Mouse (Mus musculus) hindbrain, embryonic 10.5 days (tissue): ENCODE measurements around the gene Sco1. TPM values are rescaled to one million over a fixed set of nuclear protein-coding genes. Genes with fewer than 3 reads are reported as not detected.

Experiments
- DNase-seq: peaks from one replicate; pipeline ENCODE4 v3.0.0-alpha.2; 2017; ENCODE audit warnings: low spot score
- H3K27ac ChIP-seq: fragments of 300-500 bp; sonication (generic); 2 replicates; pipeline ENCODE4 v1.5.1; 2016; ENCODE audit warnings: mild to moderate bottlenecking, moderate library complexity
- H3K27me3 ChIP-seq: fragments of 300-500 bp; sonication (generic); 2 replicates; pipeline ENCODE4 v1.6.1; 2016; ENCODE audit warnings: mild to moderate bottlenecking; ENCODE audit not compliant: poor library complexity, insufficient read depth, severe bottlenecking
- H3K36me3 ChIP-seq: fragments of 300-500 bp; sonication (generic); 2 replicates; pipeline ENCODE4 v1.6.1; 2016; ENCODE audit warnings: mild to moderate bottlenecking, moderate library complexity
- H3K4me1 ChIP-seq: fragments of 300-500 bp; sonication (generic); replicated peaks from 2 replicates; pipeline ENCODE4 v1.6.1; 2016; ENCODE audit warnings: mild to moderate bottlenecking
- H3K4me3 ChIP-seq: fragments of 300-500 bp; sonication (generic); 2 replicates; pipeline ENCODE4 v1.5.1; 2016; ENCODE audit warnings: mild to moderate bottlenecking, moderate library complexity
- H3K9me3 ChIP-seq: fragments of 300-500 bp; sonication (generic); 2 replicates; pipeline ENCODE4 v1.6.1; 2016; ENCODE audit warnings: mild to moderate bottlenecking, moderate library complexity
- WGBS: fragments of 180-500 bp; shearing (Covaris S2); methylation state at CpG from one replicate; pipeline ENCODE4 v1.1.7; 2016; 5-methylcytosine and 5-hydroxymethylcytosine counted together
- polyA plus RNA-seq: library from polyadenylated mRNA; unstranded; fragments of >200 nt; fragmentation: Nextera tagmentation; extraction: Ambion mirVana; gene quantifications from 2 replicates; pipeline ENCODE4 v1.2.1, GENCODE M21; 2016

Gene Sco1
- polyA plus RNA-seq, 1 experiment from 2014 or later = 18.0 TPM

GRCm38 (mm10) chr11:67098427-67098826 lies 46.0 kb downstream of the Sco1 start:
- Histone ChIP-seq H3K36me3 (no peaks in the 10 kb centered on the region), H3K4me3 (no peak overlapping the region), H3K4me1 (no peaks in the 10 kb centered on the region), H3K9me3 (no peaks in the 10 kb centered on the region), H3K27me3 (peaks cover 14% of the 10 kb centered on the region), H3K27ac (no peak overlapping the region)
- 84% methylated on average over 11 of the region's 11 CpGs for WGBS
- no peak for DNase-seq

DNA sequence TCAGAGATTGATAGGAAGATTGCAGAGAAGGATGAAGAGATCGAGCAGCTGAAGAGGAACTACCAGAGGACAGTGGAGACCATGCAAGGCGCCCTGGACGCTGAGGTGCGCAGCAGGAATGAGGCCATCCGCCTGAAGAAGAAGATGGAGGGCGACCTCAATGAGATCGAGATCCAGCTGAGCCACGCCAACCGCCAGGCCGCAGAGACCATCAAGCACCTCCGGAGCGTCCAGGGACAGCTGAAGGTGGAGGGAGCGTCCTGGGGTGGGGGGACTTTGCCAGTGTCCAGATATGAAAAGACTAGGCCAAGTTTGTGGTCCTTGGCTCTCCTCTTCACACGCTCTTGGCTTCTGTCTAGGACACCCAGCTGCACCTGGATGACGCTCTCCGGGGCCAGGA lies 46.8 kb downstream of the Sco1 start:
- H3K27me3 ChIP-seq = peaks cover 14% of the 10 kb centered on the region
- H3K4me3 ChIP-seq = no peak overlapping the region
- 90% methylated on average over 16 of the region's 16 CpGs for WGBS
- H3K27ac ChIP-seq = no peak overlapping the region
- H3K4me1 ChIP-seq = no peaks in the 10 kb centered on the region
- no peaks in the 10 kb centered on the region for H3K36me3 ChIP-seq
- no peak for DNase-seq
- no peaks in the 10 kb centered on the region for H3K9me3 ChIP-seq

- H3K36me3 ChIP-seq = no peaks in the 10 kb centered on the region
- DNase-seq = no peak
- H3K4me1 ChIP-seq = peaks cover 5% of the 10 kb centered on the region; the same call in 1 of the 2 replicates
- no peaks in the 10 kb centered on the region for H3K9me3 ChIP-seq
- H3K4me3 ChIP-seq = no peak overlapping the region
- H3K27ac ChIP-seq = no peak overlapping the region
- peaks cover 14% of the 10 kb centered on the region for H3K27me3 ChIP-seq
- 36% methylated on average over 6 of the region's 6 CpGs for WGBS
Measured at GRCm38 (mm10) chr11:67100169-67100568, 47.7 kb downstream of the Sco1 start.

DNA sequence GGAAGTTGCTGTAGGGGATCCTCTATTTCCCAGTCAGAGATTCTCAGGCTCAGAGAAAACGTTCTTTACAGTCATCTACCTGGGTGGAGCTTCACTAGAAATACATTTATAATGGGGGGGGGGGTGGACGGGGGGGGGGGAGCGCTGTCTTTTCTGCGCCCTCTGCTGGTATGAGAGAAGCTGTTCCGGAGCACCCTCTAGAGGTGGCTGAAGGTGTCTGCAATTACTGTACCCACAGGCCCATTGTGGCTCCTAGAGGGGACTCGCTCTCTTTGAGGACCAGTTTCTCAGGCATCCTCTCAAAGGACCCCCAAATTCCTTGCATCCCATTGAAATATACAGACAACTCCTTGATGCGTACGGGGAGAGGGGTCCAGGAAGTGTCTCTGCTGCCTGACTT lies 49.2 kb downstream of the Sco1 start:
- Histone ChIP-seq H3K9me3 (no peaks in the 10 kb centered on the region), H3K4me3 (no peak overlapping the region), H3K27ac (no peak overlapping the region), H3K27me3 (peaks cover 14% of the 10 kb centered on the region), H3K4me1 (peaks cover 11% of the 10 kb centered on the region; the same call in 1 of the 2 replicates), H3K36me3 (no peaks in the 10 kb centered on the region)
- no peak for DNase-seq
- 34% methylated on average over 7 of the region's 8 CpGs for WGBS

DNA sequence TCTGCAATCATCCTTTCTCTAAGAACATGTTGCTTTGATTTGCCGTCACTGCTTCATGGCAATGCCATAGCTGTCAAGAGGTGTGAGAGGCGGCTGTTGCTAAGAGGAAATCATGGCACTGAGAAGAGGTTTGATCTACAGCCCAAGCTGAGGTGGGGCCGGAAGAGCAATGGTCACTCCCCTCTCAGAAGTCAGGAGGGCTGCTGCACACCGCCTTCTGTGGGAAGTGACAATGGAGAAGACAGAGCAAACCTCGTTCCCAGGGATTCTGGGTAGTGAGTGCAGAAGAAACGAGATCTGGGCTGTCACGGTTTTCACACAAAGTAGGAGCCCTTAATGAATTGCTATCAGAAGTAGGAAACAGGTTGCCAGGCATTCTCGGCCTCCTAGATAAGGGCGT lies 50.8 kb downstream of the Sco1 start:
- Histone ChIP-seq H3K27me3 (peaks cover 15% of the 10 kb centered on the region), H3K4me3 (no peak overlapping the region), H3K4me1 (peaks cover 11% of the 10 kb centered on the region; the same call in 1 of the 2 replicates), H3K9me3 (no peaks in the 10 kb centered on the region), H3K36me3 (no peaks in the 10 kb centered on the region), H3K27ac (no peak overlapping the region)
- 86% methylated on average over 9 of the region's 9 CpGs for WGBS
- no peak for DNase-seq

DNA sequence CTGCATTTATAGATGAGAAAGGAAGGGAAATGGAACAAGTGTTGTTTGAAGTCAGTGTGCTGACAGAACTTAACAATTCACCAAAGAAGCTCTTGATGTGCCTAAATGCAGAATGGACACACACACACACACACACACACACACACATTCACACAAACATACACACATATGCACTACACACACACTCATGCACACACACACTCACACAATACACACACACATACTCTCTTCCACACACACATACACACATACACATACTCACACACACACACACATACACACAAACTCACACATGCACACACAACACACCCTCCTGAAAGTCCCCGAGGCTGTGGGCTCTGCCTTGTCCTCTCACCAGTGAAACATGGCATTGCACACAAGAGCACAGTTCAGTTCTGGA lies 51.8 kb downstream of the Sco1 start:
- Histone ChIP-seq H3K4me1 (peaks cover 11% of the 10 kb centered on the region; the same call in 1 of the 2 replicates), H3K36me3 (no peaks in the 10 kb centered on the region), H3K27ac (no peak overlapping the region), H3K4me3 (no peak overlapping the region), H3K27me3 (peaks cover 13% of the 10 kb centered on the region), H3K9me3 (no peaks in the 10 kb centered on the region)
- 88% methylated on average over 1 of the region's 1 CpGs for WGBS
- no peak for DNase-seq

GRCm38 (mm10) chr11:67104714-67105113 lies 52.2 kb downstream of the Sco1 start:
- Histone ChIP-seq H3K4me3 (no peak overlapping the region), H3K4me1 (peaks cover 11% of the 10 kb centered on the region; the same call in 1 of the 2 replicates), H3K36me3 (no peaks in the 10 kb centered on the region), H3K27me3 (peaks cover 9% of the 10 kb centered on the region; the same call in 1 of the 2 replicates), H3K27ac (no peak overlapping the region), H3K9me3 (no peaks in the 10 kb centered on the region)
- 79% methylated on average over 11 of the region's 11 CpGs for WGBS
- DNase-seq = no peak

DNA sequence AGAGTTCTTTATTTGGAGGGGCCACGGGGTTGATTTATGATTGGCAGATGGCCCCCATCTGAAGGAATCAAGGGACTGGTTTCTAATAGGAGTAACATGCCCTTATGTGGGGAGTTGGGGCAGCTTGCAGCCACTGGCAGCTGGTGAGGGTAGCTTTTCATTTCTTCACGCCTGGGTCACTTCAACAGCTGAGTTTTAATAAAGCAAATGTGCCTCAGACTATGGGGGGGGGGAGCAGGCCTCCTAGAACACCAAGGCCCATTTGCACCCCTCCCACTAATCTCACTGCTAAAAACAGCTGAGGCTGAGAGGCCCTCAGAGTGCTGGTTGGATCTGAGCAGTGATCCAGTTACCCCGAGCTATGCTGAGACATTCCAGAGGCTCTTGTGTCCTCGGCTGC lies 53.2 kb downstream of the Sco1 start:
- H3K9me3 ChIP-seq = no peaks in the 10 kb centered on the region
- WGBS = 58% methylated on average over 4 of the region's 4 CpGs
- H3K27me3 ChIP-seq = 0 out of 2 replicates have a peak, but pooled peaks cover 5% of the 10 kb centered on the region
- no peak overlapping the region for H3K27ac ChIP-seq
- DNase-seq = no peak
- no peaks in the 10 kb centered on the region for H3K36me3 ChIP-seq
- peaks cover 13% of the 10 kb centered on the region; the same call in 1 of the 2 replicates for H3K4me1 ChIP-seq
- no peak overlapping the region for H3K4me3 ChIP-seq

GRCm38 (mm10) chr11:67106973-67107372 lies 54.5 kb downstream of the Sco1 start:
- Histone ChIP-seq H3K27me3 (peaks cover 9% of the 10 kb centered on the region; the same call in 1 of the 2 replicates), H3K4me3 (no peak overlapping the region), H3K36me3 (no peaks in the 10 kb centered on the region), H3K27ac (no peak overlapping the region), H3K4me1 (peaks cover 17% of the 10 kb centered on the region; the same call in 1 of the 2 replicates), H3K9me3 (no peaks in the 10 kb centered on the region)
- WGBS = 87% methylated on average over 10 of the region's 10 CpGs
- no peak for DNase-seq

GRCm38 (mm10) chr11:67110168-67110948 lies 57.9 kb downstream of the Sco1 start:
- DNase-seq = peak; percentile 76
- H3K4me3 ChIP-seq = no peak overlapping the region
- no peaks in the 10 kb centered on the region for H3K9me3 ChIP-seq
- H3K27me3 ChIP-seq = peaks cover 9% of the 10 kb centered on the region; the same call in 1 of the 2 replicates
- H3K36me3 ChIP-seq = no peaks in the 10 kb centered on the region
- 31% methylated on average over 5 of the region's 5 CpGs for WGBS
- peaks cover 15% of the 10 kb centered on the region for H3K4me1 ChIP-seq
- H3K27ac ChIP-seq = no peak overlapping the region

DNA sequence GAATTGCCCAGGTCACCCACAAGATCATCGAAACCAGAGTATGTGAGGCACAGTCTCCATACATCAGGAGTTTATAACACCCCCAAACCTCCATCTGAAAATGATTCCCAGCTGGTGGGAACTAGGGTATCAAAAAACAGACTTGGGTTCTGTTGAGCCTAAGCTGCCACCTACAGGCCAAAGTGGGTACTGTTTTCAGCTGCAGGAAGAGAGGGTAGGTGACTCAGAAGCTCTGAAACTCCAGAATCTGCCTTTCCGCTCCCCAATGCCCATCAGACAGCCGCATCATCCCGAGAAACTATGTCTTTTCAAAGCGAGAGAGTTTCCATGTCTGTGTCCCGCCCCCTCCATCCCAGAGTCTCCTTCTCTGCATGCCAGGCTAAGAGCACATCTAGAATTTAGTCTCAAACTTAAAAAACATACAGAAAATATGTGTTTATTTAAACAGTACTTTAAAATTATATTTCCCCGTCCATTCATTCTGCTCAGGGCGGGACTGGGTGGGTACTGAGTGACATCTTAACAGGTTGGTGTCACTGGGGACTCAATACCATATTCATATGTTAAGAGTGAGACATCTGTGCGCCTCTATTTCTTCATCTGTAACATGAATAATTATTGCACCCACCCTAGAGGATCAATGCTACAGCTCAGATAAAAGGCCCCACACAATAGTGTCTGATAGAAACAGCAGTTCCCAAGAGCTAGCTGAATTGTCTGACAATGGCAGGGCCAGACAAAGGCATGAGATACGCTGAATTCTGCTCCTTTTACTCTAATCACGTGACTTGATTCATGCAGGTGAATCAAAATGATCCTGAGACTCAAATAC lies 59.8 kb downstream of the Sco1 start:
- no peak overlapping the region for H3K4me3 ChIP-seq
- peaks cover 5% of the 10 kb centered on the region; the same call in 1 of the 2 replicates for H3K27me3 ChIP-seq
- no peak overlapping the region for H3K27ac ChIP-seq
- peaks cover 8% of the 10 kb centered on the region for H3K4me1 ChIP-seq
- WGBS = 34% methylated on average over 11 of the region's 11 CpGs
- H3K9me3 ChIP-seq = no peaks in the 10 kb centered on the region
- H3K36me3 ChIP-seq = no peaks in the 10 kb centered on the region
- DNase-seq = peak; percentile 76

- peak; percentile 78 for DNase-seq
- 45% methylated on average over 11 of the region's 11 CpGs for WGBS
- Histone ChIP-seq H3K4me1 (peaks cover 8% of the 10 kb centered on the region), H3K36me3 (no peaks in the 10 kb centered on the region), H3K27me3 (peaks cover 5% of the 10 kb centered on the region; the same call in 1 of the 2 replicates), H3K27ac (no peak overlapping the region), H3K4me3 (no peak overlapping the region), H3K9me3 (no peaks in the 10 kb centered on the region)
Measured at GRCm38 (mm10) chr11:67112851-67113202, 60.4 kb downstream of the Sco1 start.

- no peak overlapping the region for H3K4me3 ChIP-seq
- H3K4me1 ChIP-seq = peaks cover 8% of the 10 kb centered on the region
- H3K27me3 ChIP-seq = peaks cover 5% of the 10 kb centered on the region; the same call in 1 of the 2 replicates
- DNase-seq = no peak
- H3K36me3 ChIP-seq = no peaks in the 10 kb centered on the region
- 87% methylated on average over 6 of the region's 6 CpGs for WGBS
- no peaks in the 10 kb centered on the region for H3K9me3 ChIP-seq
- H3K27ac ChIP-seq = no peak overlapping the region
Measured at GRCm38 (mm10) chr11:67113381-67113780, 60.9 kb downstream of the Sco1 start.
